Mouse (Mus musculus): Measurements from ENCODE around the gene Nbr1. TPM values are rescaled to one million over a fixed set of nuclear protein-coding genes. Genes with fewer than 3 reads are reported as not detected.

The Nbr1 gene
- total RNA-seq (2021): 100 to 1,000 TPM in 1 of 2 experiments, 10 to 100 TPM in 1; 93.3 to 134 TPM
- long read RNA-seq, experiment 1, full-length matches to known transcripts: 29 of 71 reads
- long read RNA-seq, experiment 1, partial matches to known transcripts: 22 of 71 reads
- long read RNA-seq, experiment 1, other reads (novel, unspliced or antisense): 20 of 71 reads
- long read RNA-seq, experiment 2, full-length matches to known transcripts: 26 of 83 reads
- long read RNA-seq, experiment 2, partial matches to known transcripts: 42 of 83 reads
- long read RNA-seq, experiment 2, other reads (novel, unspliced or antisense): 15 of 83 reads

DNA sequence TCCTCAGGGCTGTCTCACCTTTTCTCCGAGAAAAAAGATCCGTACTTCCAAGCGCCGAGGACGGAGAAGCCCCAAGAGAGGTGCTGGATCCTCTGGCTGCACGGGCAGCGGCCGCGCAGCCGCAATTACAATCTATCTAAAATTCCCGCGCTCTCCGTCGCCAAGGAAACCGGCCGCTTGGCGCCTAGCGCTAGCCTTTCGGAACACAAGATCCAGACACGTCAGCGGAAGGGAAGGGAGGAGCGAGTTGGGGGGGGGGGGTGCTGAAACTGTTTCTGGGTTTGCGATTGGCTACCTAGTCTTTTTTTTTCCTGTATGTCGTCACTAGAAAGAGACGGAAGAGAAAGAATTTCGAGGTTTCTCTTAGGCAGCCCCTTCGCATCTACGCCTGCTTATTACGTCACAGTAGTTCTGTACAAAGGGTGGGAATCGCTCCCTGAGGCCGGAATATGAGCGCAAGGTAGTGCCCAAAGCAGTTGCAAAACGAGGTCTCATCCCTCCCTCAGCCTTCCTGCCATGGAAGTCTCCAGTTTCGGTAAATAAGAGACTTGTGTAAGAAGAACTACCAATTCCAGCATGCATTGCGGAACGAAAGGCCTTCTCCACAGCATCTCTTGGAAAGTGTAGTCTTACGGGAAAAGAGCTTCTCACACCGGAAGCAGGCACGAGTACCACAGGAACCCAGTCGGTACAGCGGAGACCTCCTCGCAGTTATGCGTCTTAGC, at the start of gene Nbr1, which contains the start of gene Brca1:
Gene Nbr1 (plus strand): TSS at position 399 of the 725 bp plus-strand sequence.
Gene Brca1 (minus strand): TSS at position 205 of the 725 bp plus-strand sequence.
- DNase-seq (ENCODE audit: low spot score in 2 of 2): peak; percentile 82 to 95

DNA sequence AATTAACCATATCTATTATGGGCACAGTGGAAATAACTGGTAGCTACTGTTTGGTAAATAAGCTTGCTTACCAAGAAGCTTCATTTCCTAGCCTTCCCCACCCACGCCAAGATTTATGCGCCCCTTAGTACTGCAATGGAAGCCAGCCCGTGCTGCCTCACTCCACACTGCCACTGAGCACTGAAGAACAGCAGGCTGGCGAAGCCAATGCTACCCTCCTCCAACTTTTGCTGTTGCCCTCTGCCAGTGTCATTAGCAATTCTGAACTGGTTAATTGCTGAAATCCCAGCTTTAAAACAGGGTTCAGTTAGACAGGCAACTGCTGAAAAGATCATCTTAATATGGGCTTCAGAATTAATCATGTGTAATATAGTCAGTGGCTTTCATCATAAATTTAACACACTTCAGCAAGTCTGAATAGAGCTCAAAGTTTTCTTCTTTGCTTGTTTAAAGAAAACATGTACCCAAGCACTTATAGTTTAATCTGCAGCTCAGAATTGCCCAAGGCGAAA, 45.6 kb upstream of the Nbr1 start:
- DNase-seq (ENCODE audit: low spot score in 2 of 2): no peak

- DNase-seq (ENCODE audit: low spot score in 2 of 2): no peak
Observed at GRCm38 (mm10) chr11:101507090-101507489, 44.9 kb upstream of the Nbr1 start.

DNA sequence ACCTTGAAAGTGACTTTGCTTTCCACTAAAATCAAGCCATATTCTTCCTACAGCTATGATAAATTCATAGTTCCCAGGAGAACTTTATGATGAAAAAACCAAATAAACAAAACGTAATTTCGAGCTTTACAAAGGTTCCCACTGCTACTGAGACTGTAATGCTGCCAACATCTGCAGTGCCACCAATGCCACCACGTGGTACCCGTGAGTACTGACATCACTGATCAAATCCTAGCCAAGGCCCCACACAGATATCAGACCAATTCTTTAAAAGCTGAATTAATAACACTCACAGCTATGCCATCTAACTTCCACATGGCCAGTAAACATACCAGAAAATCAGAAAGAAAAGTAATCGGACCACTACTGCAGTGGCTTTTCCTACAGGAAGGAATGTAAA, 33.0 kb upstream of the Nbr1 start:
- DNase-seq (ENCODE audit: low spot score in 2 of 2): no peak

DNA sequence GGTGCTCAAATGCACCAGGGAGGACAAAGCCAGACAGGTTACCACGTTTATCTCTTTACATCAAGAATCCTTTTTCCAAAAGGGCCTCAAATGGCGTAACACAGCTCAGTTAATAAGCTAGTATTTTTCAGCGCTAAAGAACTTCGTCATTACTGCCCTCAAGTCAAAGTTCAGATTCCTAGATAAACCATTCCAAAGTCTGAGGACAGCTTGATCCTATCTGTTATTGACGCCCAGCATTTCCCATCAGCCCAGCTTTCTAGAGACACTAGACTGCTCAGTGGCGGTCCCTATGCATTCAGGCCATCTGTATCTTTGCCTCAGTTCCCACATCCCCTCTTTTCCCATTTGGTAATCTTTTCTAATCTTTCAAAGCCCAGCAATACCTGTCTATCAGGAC, 32.6 kb upstream of the Nbr1 start:
- DNase-seq (ENCODE audit: low spot score in 2 of 2): no peak

GRCm38 (mm10) chr11:101524446-101524845, 27.5 kb upstream of the Nbr1 start:
- DNase-seq (ENCODE audit: low spot score in 2 of 2): no peak

- DNase-seq (ENCODE audit: low spot score in 2 of 2): no peak
Observed at GRCm38 (mm10) chr11:101525056-101525455, 26.9 kb upstream of the Nbr1 start.

GRCm38 (mm10) chr11:101525936-101526595, 25.9 kb upstream of the Nbr1 start:
- no peak for DNase-seq (ENCODE audit: low spot score in 2 of 2)

DNA sequence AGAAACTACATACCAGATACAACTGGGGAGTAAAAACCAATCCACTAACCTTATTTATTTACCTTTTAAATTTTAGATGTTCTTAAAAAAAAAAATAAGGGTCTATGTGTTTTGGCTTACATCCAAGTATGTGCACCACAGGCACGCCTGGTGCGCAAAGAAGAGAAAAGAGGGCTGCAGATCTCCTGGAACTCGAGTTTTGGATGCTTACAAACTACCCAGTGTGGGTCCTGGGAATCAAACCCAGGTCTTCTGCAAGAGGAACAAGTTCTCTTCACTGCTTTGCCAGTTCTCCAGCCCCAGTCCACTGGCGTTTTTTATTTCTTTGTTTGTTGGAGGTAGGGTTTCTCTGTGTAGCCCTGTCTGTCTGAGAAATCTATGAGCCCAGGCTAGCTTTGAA, 25.3 kb upstream of the Nbr1 start:
- DNase-seq (ENCODE audit: low spot score in 2 of 2): no peak

DNA sequence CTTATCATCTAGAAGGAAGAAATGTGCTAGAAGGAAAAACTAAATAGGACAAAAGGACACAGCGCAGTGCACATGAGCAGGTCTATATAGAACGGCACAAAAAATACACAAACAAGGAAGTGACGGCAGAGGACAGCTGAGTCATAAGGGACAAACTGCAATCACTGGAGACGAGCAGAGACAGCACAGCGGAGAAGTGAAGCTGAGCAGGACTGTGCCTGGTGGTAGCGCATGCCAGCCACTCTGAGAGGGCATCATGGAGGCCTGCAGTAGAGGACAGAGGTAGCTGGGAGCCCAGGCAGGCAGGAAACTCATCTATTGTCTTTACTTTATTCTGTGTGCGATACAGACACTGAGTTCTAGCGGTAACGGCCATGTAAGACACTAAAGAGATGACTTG, 8.4 kb upstream of the Nbr1 start:
- DNase-seq (ENCODE audit: low spot score in 2 of 2): no peak

DNA sequence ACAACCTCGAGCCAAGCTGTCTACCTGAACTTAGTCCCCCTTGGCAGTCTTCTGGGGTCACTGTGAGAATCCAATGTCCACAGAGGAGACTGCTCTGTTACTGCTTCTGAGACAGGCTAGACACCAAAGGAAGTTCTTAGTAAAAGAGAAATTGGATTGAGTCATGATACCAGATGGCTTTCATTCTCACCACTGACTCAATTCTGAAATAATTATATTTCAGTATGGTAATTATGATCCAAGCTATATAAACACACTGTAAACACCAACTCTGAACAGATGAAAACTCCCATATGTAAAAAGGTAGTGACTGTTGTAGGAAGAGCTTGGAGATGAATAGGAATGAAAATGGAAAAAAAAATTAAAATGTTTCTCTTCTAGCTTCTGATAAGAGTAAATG, 7.8 kb upstream of the Nbr1 start:
- DNase-seq (ENCODE audit: low spot score in 2 of 2): no peak

DNA sequence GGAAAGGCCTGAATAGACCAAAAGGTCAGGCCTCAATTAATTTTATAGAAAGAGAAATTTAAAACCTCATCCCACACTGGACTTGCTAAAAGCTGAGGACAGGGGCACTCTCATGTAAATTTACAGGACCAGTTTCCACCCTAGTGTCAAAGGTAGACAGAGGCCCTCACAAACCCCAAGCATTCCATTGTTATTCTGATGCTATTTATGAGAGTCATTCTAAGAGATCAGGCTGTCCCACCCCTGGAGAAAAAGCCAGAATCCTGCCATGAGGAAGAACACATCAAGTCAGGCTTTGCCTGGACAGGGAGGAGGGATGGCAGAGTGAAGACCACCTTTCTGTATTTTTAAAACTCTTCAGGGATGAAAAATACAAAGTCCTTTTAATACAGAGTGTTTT, 3.4 kb upstream of the Nbr1 start:
- no peak for DNase-seq (ENCODE audit: low spot score in 2 of 2)

DNA sequence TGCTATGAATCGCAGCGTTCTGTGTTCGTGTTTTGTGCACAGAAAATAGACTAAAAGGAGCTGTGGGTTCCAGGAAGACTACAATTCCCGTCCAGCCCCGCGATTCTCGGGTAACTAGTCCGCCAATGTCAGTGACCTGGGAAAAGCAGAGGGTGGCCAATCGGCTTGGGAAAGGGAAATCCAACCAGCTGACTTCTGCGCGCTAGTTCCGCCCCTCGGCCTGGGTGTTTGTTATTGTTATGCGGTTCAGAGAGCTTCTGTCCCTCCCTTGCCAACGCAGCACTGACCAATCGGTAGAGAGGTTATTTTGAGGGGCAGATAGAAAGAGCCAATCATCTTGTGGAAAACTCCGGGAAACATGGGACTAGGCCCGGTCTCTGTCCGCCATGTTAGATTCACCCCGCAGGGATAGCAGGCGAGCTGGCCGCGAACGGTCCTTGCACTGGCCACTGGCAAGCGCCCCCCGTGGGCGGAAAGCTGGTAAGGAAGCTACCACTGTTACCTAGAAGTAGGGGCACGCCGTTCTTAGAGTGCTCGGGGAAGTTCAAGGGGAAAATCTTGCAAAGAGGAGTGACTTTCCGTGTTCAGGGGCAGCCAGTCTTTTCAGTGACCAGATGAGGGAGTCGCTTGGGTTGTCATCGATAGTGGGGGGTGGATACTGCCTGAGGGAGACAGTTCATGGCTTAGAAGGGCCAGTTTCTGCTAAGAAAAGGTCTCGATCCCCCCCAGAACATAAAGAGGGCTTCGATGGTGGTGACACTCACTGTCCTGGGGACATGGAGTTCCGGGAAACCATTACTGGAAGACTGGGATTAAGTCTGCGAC, 739 bp downstream of the Nbr1 start:
- DNase-seq (ENCODE audit: low spot score in 2 of 2): peak; percentile 82 to 97

DNA sequence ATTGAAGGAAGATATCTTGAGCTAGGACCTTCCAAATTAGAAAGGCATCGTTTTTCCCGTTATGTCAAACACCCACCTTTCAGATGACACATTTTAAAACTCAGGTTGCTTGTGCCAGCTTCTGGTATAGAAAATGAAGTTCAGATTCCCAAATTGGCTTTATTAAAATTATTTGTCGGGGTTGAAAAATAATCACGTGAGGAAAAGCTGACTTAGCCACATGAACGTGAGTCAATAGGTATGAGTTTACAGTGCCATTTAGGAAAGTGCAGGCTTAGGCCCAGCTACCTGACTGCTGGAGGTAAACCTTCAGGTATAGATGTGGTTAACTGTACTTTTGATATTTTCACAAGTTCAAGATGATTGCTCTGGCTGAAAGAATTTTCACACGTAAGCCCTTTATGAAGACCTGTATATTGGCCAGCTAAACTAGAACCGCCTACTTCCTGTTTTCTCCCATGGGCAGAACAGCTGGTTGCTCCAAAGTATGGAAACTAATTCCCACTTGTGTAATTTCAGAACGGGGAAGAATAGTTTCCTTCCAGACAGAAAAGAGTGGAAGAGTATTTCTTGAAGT, 1.5 kb downstream of the Nbr1 start:
- DNase-seq (ENCODE audit: low spot score in 2 of 2): no peak

DNA sequence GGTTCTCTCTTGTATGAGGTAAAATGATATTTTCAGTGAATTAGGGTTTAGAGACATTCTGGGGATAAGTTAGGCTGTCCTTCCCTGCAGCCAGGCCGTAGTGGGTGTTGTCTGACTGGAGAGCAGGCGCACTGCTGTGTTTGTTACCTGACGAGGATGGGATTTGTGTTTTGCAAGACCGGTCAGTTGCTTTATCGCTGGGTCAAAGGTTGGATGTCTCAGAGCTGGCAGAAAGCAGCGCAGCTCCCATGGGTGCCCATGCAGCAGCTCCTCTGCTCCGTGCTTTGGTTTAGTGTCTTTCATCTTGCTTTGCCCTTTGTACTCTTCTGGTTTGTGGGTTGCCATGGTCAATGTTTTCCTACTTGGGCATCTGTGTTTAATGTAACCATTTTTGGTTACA, 4.6 kb downstream of the Nbr1 start:
- no peak for DNase-seq (ENCODE audit: low spot score in 2 of 2)

DNA sequence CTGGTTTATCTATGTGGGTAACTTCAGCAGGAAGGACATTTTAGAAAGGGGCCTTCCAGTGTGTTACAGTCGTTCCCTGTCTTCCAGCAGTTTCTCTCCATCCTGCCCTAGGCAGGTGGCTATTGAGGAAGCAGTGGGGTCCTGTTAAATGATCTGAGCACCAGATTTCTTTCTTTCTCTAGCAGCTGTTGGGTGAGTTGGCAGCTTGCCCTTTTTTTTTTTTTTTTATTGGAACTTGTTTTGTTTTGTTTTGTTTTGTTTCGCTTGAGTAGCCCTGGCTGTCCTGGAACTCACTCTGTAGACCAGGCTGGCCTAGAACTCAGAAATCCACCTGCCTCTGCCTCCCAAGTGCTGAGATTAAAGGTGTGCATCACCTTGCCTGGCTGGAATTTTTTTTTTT, 5.0 kb downstream of the Nbr1 start:
- DNase-seq (ENCODE audit: low spot score in 2 of 2): no peak

- peak in 1 of 2 experiments; percentile 43 for DNase-seq (ENCODE audit: low spot score in 2 of 2)
Observed at GRCm38 (mm10) chr11:101562391-101562790, 10.4 kb downstream of the Nbr1 start.

DNA sequence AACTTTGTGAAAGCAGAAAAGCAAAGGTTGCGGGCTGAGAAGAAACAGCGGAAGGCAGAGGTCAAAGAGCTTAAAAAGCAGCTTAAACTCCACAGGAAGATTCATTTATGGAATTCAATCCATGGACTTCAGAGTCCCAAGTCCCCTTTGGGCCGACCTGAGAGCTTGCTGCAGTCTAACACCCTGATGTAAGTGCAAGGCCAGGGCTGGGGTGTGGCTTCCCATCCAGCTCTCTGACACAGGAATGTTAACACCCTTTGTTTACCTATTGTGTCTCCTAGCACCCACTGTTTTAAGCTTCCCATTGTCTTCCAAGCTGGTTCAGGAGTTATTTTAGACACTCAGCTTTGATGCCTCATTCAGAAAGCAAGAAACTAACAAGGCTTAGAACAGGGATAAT, 16.5 kb downstream of the Nbr1 start:
- no peak for DNase-seq (ENCODE audit: low spot score in 2 of 2)

GRCm38 (mm10) chr11:101576116-101576515, 24.2 kb downstream of the Nbr1 start:
- no peak for DNase-seq (ENCODE audit: low spot score in 2 of 2)

GRCm38 (mm10) chr11:101581081-101581764, 29.3 kb downstream of the Nbr1 start:
- DNase-seq (ENCODE audit: low spot score in 2 of 2): no peak

Data from gastrocnemius, postnatal 4 days (tissue).